Mouse (Mus musculus) MEL (cell line): ENCODE data around the gene Foxn3. TPM values are rescaled to one million over a fixed set of nuclear protein-coding genes. Genes with fewer than 3 reads are reported as not detected.

ENCODE experiments used
- DNase-seq: peaks from one replicate; pipeline ENCODE4 v3.0.0; 2011; ENCODE audit warnings: low read depth, low spot score
- H3K27ac ChIP-seq: 2 replicates; pipeline ENCODE4 v1.5.1; 2012; ENCODE audit warnings: low read depth, mild to moderate bottlenecking, control low read depth, low read length, moderate library complexity; ENCODE audit not compliant: control insufficient read depth
- H3K27me3 ChIP-seq, 2 experiments: fragments of 150-350 bp in 1 of 2; sonication (generic) in 1 of 2; 2 replicates each; pipeline ENCODE4 v1.6.1; 2012; ENCODE audit warnings: low read length in 2 of 2, mild to moderate bottlenecking in 2 of 2, improper control_type of control experiment in 1 of 2, moderate library complexity in 1 of 2; ENCODE audit not compliant: insufficient read depth in 2 of 2, control insufficient read depth in 1 of 2
- H3K36me3 ChIP-seq, 2 experiments: 2 replicates each; pipeline ENCODE4 v1.6.1; 2012 to 2014; ENCODE audit warnings: low read length in 2 of 2, improper control_type of control experiment in 1 of 2, inconsistent platforms in 1 of 2, mild to moderate bottlenecking in 1 of 2; ENCODE audit not compliant: insufficient read depth in 2 of 2, control insufficient read depth in 1 of 2
- H3K4me1 ChIP-seq, 2 experiments: fragments of 150-350 bp in 1 of 2; sonication (generic) in 1 of 2; 2 replicates each; pipeline ENCODE4 v1.6.1; 2012; ENCODE audit warnings: low read length in 2 of 2, improper control_type of control experiment in 1 of 2, mild to moderate bottlenecking in 1 of 2; ENCODE audit not compliant: insufficient read depth in 2 of 2, control insufficient read depth in 1 of 2
- H3K4me3 ChIP-seq, 2 experiments: fragments of 150-350 bp in 1 of 2; sonication (generic) in 1 of 2; 2 replicates each; pipeline ENCODE4 v1.5.1; 2012; ENCODE audit warnings: low read depth in 2 of 2, low read length in 2 of 2, mild to moderate bottlenecking in 2 of 2, moderate library complexity in 2 of 2, control low read depth in 1 of 2, improper control_type of control experiment in 1 of 2; ENCODE audit not compliant: control insufficient read depth in 1 of 2, insufficient read depth in 1 of 2
- H3K79me2 ChIP-seq: 2 replicates; pipeline ENCODE4 v1.6.1; 2012; ENCODE audit warnings: mild to moderate bottlenecking, low read length, moderate library complexity; ENCODE audit not compliant: control insufficient read depth, poor library complexity, insufficient read depth
- H3K9ac ChIP-seq: 2 replicates; pipeline ENCODE4 v1.6.1; 2012; ENCODE audit warnings: low read depth, mild to moderate bottlenecking, control low read depth, low read length, moderate library complexity; ENCODE audit not compliant: control insufficient read depth, poor library complexity, severe bottlenecking
- H3K9me3 ChIP-seq: fragments of 150-350 bp; sonication (generic); replicated peaks from 2 replicates; pipeline ENCODE4 v1.6.1; 2012; ENCODE audit warnings: mild to moderate bottlenecking, low read length, improper control_type of control experiment, moderate library complexity; ENCODE audit not compliant: insufficient read depth
- BHLHE40 ChIP-seq: IDR thresholded peaks from 2 replicates; pipeline ENCODE4 v1.6.1; 2012; ENCODE audit warnings: low read depth, mild to moderate bottlenecking, inconsistent platforms, low read length, improper control_type of control experiment, borderline replicate concordance
- CHD1 ChIP-seq: IDR thresholded peaks from 2 replicates; pipeline ENCODE4 v1.6.1; 2012; ENCODE audit warnings: low read depth, mild to moderate bottlenecking, inconsistent platforms, low read length, improper control_type of control experiment
- CHD2 ChIP-seq: IDR thresholded peaks from 2 replicates; pipeline ENCODE4 v1.6.1; 2011; ENCODE audit warnings: low read length, improper control_type of control experiment
- ELF1 ChIP-seq: IDR thresholded peaks from 2 replicates; pipeline ENCODE4 v1.6.1; 2014; ENCODE audit warnings: low read depth, mild to moderate bottlenecking, inconsistent platforms, low read length, improper control_type of control experiment, moderate library complexity
- EP300 ChIP-seq, 2 experiments: IDR thresholded peaks; 2 replicates each; pipeline ENCODE4 v1.6.1; 2011; ENCODE audit warnings: improper control_type of control experiment in 2 of 2, low read length in 2 of 2, low read depth in 1 of 2, mild to moderate bottlenecking in 1 of 2
- ETS1 ChIP-seq: IDR thresholded peaks from 2 replicates; pipeline ENCODE4 v1.6.1; 2012; ENCODE audit warnings: low read depth, mild to moderate bottlenecking, inconsistent platforms, low read length, improper control_type of control experiment, moderate library complexity
- GABPA ChIP-seq: IDR thresholded peaks from 2 replicates; pipeline ENCODE4 v1.6.1; 2012; ENCODE audit warnings: low read depth, mild to moderate bottlenecking, inconsistent platforms, low read length, improper control_type of control experiment, moderate library complexity
- GATA1 ChIP-seq: IDR thresholded peaks from 2 replicates; pipeline ENCODE4 v1.6.1; 2011; ENCODE audit warnings: low read depth, low read length, improper control_type of control experiment
- HCFC1 ChIP-seq: IDR thresholded peaks from 2 replicates; pipeline ENCODE4 v1.6.1; 2012; ENCODE audit warnings: low read depth, mild to moderate bottlenecking, inconsistent platforms, low read length, improper control_type of control experiment, moderate library complexity
- KAT2A ChIP-seq: conservative IDR thresholded peaks from 2 replicates; pipeline ENCODE4 v1.6.1; 2012; ENCODE audit warnings: low read depth, low read length, improper control_type of control experiment, inconsistent platforms
- MAX ChIP-seq: IDR thresholded peaks from 2 replicates; pipeline ENCODE4 v1.6.1; 2011; ENCODE audit warnings: low read length, improper control_type of control experiment
- MAZ ChIP-seq: IDR thresholded peaks from 2 replicates; pipeline ENCODE4 v1.6.1; 2012; ENCODE audit warnings: low read depth, mild to moderate bottlenecking, inconsistent platforms, low read length, improper control_type of control experiment
- MXI1 ChIP-seq: IDR thresholded peaks from 2 replicates; pipeline ENCODE4 v1.6.1; 2011; ENCODE audit warnings: mild to moderate bottlenecking, low read depth, low read length, improper control_type of control experiment
- MYB ChIP-seq: IDR thresholded peaks from 2 replicates; pipeline ENCODE4 v1.6.1; 2011; ENCODE audit warnings: mild to moderate bottlenecking, low read depth, low read length, improper control_type of control experiment
- NELFE ChIP-seq: IDR thresholded peaks from 2 replicates; pipeline ENCODE4 v1.6.1; 2011; ENCODE audit warnings: low read depth, low read length, improper control_type of control experiment
- NRF1 ChIP-seq: IDR thresholded peaks from 2 replicates; pipeline ENCODE4 v1.6.1; 2014; ENCODE audit warnings: low read depth, mild to moderate bottlenecking, inconsistent platforms, low read length, improper control_type of control experiment, moderate library complexity; ENCODE audit not compliant: poor library complexity, insufficient read depth, severe bottlenecking
- POLR2A ChIP-seq, 2 experiments: IDR thresholded peaks; 2 replicates each; pipeline ENCODE4 v1.6.1; 2011 to 2012; ENCODE audit warnings: low read length in 2 of 2, mild to moderate bottlenecking in 2 of 2, control low read depth in 1 of 2, improper control_type of control experiment in 1 of 2, low read depth in 1 of 2, moderate library complexity in 1 of 2; ENCODE audit not compliant: control insufficient read depth in 1 of 2, insufficient read depth in 1 of 2, poor library complexity in 1 of 2
- POLR2AphosphoS2 ChIP-seq: IDR thresholded peaks from 2 replicates; pipeline ENCODE4 v1.6.1; 2011; ENCODE audit warnings: low read length, improper control_type of control experiment
- RCOR1 ChIP-seq: IDR thresholded peaks from 2 replicates; pipeline ENCODE4 v1.6.1; 2012; ENCODE audit warnings: low read depth, mild to moderate bottlenecking, inconsistent platforms, low read length, improper control_type of control experiment
- SMC3 ChIP-seq: IDR thresholded peaks from 2 replicates; pipeline ENCODE4 v1.6.1; 2011; ENCODE audit warnings: low read depth, low read length, improper control_type of control experiment
- TAL1 ChIP-seq: IDR thresholded peaks from 2 replicates; pipeline ENCODE4 v1.6.1; 2012; ENCODE audit warnings: mild to moderate bottlenecking, inconsistent platforms, low read length, moderate library complexity, mixed read lengths
- TBP ChIP-seq: IDR thresholded peaks from 2 replicates; pipeline ENCODE4 v1.8.0; 2011; ENCODE audit warnings: low read depth, low read length, improper control_type of control experiment
- TCF12 ChIP-seq: IDR thresholded peaks from 2 replicates; pipeline ENCODE4 v1.6.1; 2014; ENCODE audit warnings: low read depth, mild to moderate bottlenecking, inconsistent platforms, low read length, improper control_type of control experiment, moderate library complexity
- UBTF ChIP-seq: IDR thresholded peaks from 2 replicates; pipeline ENCODE4 v1.6.1; 2012; ENCODE audit warnings: low read depth, mild to moderate bottlenecking, inconsistent platforms, low read length, improper control_type of control experiment, moderate library complexity, borderline replicate concordance; ENCODE audit not compliant: insufficient read depth
- USF2 ChIP-seq, 2 experiments: IDR thresholded peaks; 2 replicates each; pipeline ENCODE4 v1.6.1; 2011 to 2012; ENCODE audit warnings: improper control_type of control experiment in 2 of 2, low read length in 2 of 2, borderline replicate concordance in 1 of 2, inconsistent platforms in 1 of 2, low read depth in 1 of 2, mild to moderate bottlenecking in 1 of 2; ENCODE audit not compliant: insufficient read depth in 1 of 2
- ZC3H11A ChIP-seq: IDR thresholded peaks from 2 replicates; pipeline ENCODE4 v1.6.1; 2012; ENCODE audit warnings: low read depth, mild to moderate bottlenecking, inconsistent platforms, low read length, improper control_type of control experiment
- ZKSCAN1 ChIP-seq: IDR thresholded peaks from 2 replicates; pipeline ENCODE4 v1.6.1; 2012; ENCODE audit warnings: low read depth, mild to moderate bottlenecking, inconsistent platforms, low read length, improper control_type of control experiment, moderate library complexity
- ZNF384 ChIP-seq: IDR thresholded peaks from 2 replicates; pipeline ENCODE4 v1.6.1; 2012; ENCODE audit warnings: low read depth, mild to moderate bottlenecking, inconsistent platforms, low read length, improper control_type of control experiment
- polyA plus RNA-seq, 2 experiments: library from polyadenylated mRNA; stranded (reverse) in 1 of 2; unstranded in 1 of 2; fragments of >175 nt in 1 of 2; fragments of >200 nt in 1 of 2; gene quantifications; 2 replicates each; pipeline versions ENCODE4 v1.2.1 to v1.2.4; 2012; ENCODE audit warnings: low replicate concordance in 2 of 2, low read depth in 1 of 2; ENCODE audit not compliant: insufficient read length in 2 of 2, insufficient read depth in 1 of 2, missing spikeins in 1 of 2
- total RNA-seq: library from RNA; depleted of rRNA; stranded (reverse); fragments of 300-350 nt; gene quantifications from 2 replicates; pipeline ENCODE4 v1.2.3, GENCODE M21; 2012

Gene Foxn3
- total and polyA plus RNA-seq, 3 experiments = 15.5 to 22.8 TPM; not detected in 1

DNA sequence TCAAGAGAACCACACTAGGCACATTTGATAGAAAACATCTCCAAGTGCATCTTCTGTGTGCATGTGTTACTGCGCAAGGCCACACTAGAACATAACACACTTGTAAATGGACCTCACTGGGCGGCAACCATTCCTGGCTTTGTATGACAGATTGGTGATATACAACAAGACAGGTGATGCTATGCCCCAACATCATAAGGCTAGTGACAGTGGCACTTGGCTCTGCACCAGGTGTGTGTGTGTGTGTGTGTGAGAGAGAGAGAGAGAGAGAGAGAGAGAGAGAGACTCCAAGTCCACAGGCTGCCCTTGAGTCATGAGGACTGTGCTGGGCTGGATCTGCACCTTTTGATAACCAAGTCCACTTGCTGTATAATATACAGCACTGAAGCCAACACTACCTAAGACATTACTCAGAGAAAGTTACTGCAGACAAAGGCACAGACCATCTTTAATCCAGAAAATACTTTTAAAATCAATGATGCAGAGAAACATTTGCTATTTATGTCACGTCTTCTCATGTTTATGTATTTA is 242.4 kb downstream of the Foxn3 start:
- no peak for DNase-seq
- Histone ChIP-seq H3K36me3 (peaks cover 0 to 20% of the 10 kb centered on the region in 2 experiments; a peak in 2 of 4 replicates), H3K9me3 (no peaks in the 10 kb centered on the region), H3K9ac (no peak overlapping the region), H3K27me3 (no peaks in the 10 kb centered on the region), H3K4me1 (peaks cover 9 to 22% of the 10 kb centered on the region in 2 experiments), H3K79me2 (no peaks in the 10 kb centered on the region), H3K27ac (no peak overlapping the region), H3K4me3 (no peak overlapping the region)
- TF ChIP-seq USF2 (IDR thresholded peaks at IDR 0.05; ENCODE audit: borderline replicate concordance in 1 of 2, insufficient read depth in 1 of 2, low read depth in 1 of 2, low read length in 2 of 2) (no peak), ELF1 (no peak), UBTF (no peak), EP300 (IDR thresholded peaks at IDR 0.05; ENCODE audit: low read depth in 1 of 2, low read length in 2 of 2) (no peak), RCOR1 (no peak), ZKSCAN1 (no peak), MAX (no peak), CHD2 (no peak), POLR2AphosphoS2 (no peak), NELFE (no peak), ZNF384 (no peak), TCF12 (no peak), BHLHE40 (no peak), HCFC1 (no peak), TAL1 (no peak), SMC3 (no peak), MYB (no peak), NRF1 (no peak), MXI1 (no peak)

DNA sequence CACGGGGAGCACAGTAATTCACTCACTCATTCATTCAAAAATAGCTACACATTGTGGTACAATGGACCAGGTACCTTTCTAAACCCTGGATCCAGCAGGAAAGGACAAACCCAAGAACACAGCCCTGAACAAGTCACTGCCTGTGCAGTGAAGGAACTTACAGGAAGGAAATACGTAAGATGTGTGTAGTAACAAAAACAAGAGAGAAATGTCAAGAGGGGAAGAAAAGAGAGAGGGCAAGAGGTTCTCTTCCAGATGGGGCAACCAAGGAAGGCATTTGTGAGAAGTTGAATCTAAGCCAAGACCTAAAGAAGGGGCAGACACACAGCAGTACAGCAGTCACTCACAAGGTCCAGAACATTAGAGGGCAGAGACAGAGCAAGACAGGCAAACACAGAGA is 243.5 kb downstream of the Foxn3 start:
- peaks cover 0 to 23% of the 10 kb centered on the region in 2 experiments; a peak in 2 of 4 replicates for H3K36me3 ChIP-seq
- TF ChIP-seq RCOR1 (no peak), SMC3 (no peak), MAZ (no peak), CHD1 (no peak), ETS1 (no peak), GATA1 (no peak), POLR2A (IDR thresholded peaks at IDR 0.05; ENCODE audit: control insufficient read depth in 1 of 2, insufficient read depth in 1 of 2, low read depth in 1 of 2, low read length in 2 of 2, poor library complexity in 1 of 2) (no peak), EP300 (IDR thresholded peaks at IDR 0.05; ENCODE audit: low read depth in 1 of 2, low read length in 2 of 2) (no peak), TBP (no peak), GABPA (no peak), ZNF384 (no peak), ZC3H11A (no peak), USF2 (IDR thresholded peaks at IDR 0.05; ENCODE audit: borderline replicate concordance in 1 of 2, insufficient read depth in 1 of 2, low read depth in 1 of 2, low read length in 2 of 2) (no peak), KAT2A (no peak), MXI1 (no peak), UBTF (no peak)
- TF ChIP-seq, all 39 proteins: peak for 0
- Histone ChIP-seq H3K27ac (no peak overlapping the region), H3K9ac (no peak overlapping the region), H3K4me3 (no peak overlapping the region), H3K79me2 (no peaks in the 10 kb centered on the region), H3K9me3 (no peaks in the 10 kb centered on the region), H3K4me1 (peaks cover 12 to 22% of the 10 kb centered on the region in 2 experiments), H3K27me3 (no peaks in the 10 kb centered on the region)
- no peak for DNase-seq
